Mouse (Mus musculus) embryonic facial prominence, embryonic 10.5 days (tissue): Measurements from ENCODE around the gene Gstcd. TPM values are rescaled to one million over a fixed set of nuclear protein-coding genes. Genes with fewer than 3 reads are reported as not detected.

Source experiments
- polyA plus RNA-seq: library from polyadenylated mRNA; unstranded; fragments of >200 nt; fragmentation: Nextera tagmentation; extraction: Ambion mirVana; gene quantifications from 2 replicates; pipeline ENCODE4 v1.2.1, GENCODE M21; 2016

Gstcd gene
- polyA plus RNA-seq, 1 experiment from 2014 or later, result 10.2 TPM

Other genes starting within 250 kb of the Gstcd start
- gene Npnt, start 141.7 kb downstream of the Gstcd start, polyA plus RNA-seq, result 26.0 and 26.2 TPM in 2 replicates
- gene Ints12, start 193 bp downstream of the Gstcd start, polyA plus RNA-seq, result 22.5 and 24.0 TPM in 2 replicates
- 0.05 and 0.25 TPM in 2 replicates for gene Arhgef38, start 142.9 kb upstream of the Gstcd start, polyA plus RNA-seq
- 84.6 and 88.0 TPM in 2 replicates for gene Ppa2, start 218.1 kb upstream of the Gstcd start, polyA plus RNA-seq